Comparison of ENCODE assay signal across 31 mouse cellular contexts in the genomic region with DNA sequence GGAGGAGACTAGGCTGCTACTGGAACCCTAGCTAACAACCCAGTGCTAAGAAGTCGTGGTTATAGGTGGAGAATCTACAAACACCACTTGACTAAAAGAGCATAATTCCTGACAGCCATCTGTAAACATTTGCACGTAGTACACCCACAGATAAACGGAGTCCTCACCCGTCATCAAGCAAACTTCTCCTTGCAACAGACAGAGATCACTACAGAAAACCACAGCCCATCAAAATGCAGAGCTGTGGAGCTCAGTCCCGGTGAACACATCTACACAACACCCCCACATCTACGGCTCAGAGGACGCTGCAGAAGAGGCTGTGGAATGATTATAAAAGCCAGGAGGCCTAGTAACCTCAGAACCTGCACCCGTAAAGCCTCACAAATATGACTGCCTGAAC. TPM values are rescaled to one million over a fixed set of nuclear protein-coding genes. Genes with fewer than 3 reads are reported as not detected.
DNase-seq lines count a peak whose midpoint lies in the region; ATAC-seq and TF ChIP-seq lines count a peak whose summit lies in the region.
"Had no signal": no experiment of that assay in that cellular context is flagged by ENCODE, and none has a peak within 500 bp of the region (broad histone marks: within the 10 kb centered on the region; RNA-seq: fewer than 3 reads in every experiment).

No protein-coding gene starts in this region.

- peaks cover 10 to 20% of the 10 kb centered on the region in 2 experiments for H3K4me1 ChIP-seq in MEL (ENCODE audit: control insufficient read depth in 1 of 2, insufficient read depth in 2 of 2, low read length in 2 of 2)

- H3K79me2 ChIP-seq in MEL (ENCODE audit: control insufficient read depth, insufficient read depth, low read length, poor library complexity) = peaks cover 12% of the 10 kb centered on the region

- TF ChIP-seq RAD21 in MEL (IDR thresholded peaks at IDR 0.05; ENCODE audit: low read depth, low read length) = no peak

- no peak for TF ChIP-seq POLR2A in MEL (IDR thresholded peaks at IDR 0.05; ENCODE audit: control insufficient read depth in 1 of 2, insufficient read depth in 1 of 2, low read depth in 1 of 2, low read length in 2 of 2, poor library complexity in 1 of 2)

- ATAC-seq in megakaryocyte progenitor cell, adult 5-6 weeks (replicated peaks; ENCODE audit: poor library complexity) = 0 out of 2 replicates have a peak, but pooled peaks have one; percentile 2
- ATAC-seq: forebrain, postnatal 0 days; midbrain, embryonic 13.5 days had no signal

- H3K27ac ChIP-seq in MEL (ENCODE audit: control insufficient read depth, low read depth, low read length) = peak overlapping the region; percentile 15; the same call in 1 of the 2 replicates
- H3K27ac ChIP-seq: embryonic facial prominence, embryonic 13.5 days; forebrain, embryonic 10.5 days; hindbrain, embryonic 13.5 days; liver, embryonic 15.5 days; midbrain, embryonic 13.5 days; stomach, postnatal 0 days had no signal

- no peaks in the 10 kb centered on the region for H3K27me3 ChIP-seq in MEL (ENCODE audit: control insufficient read depth in 1 of 2, insufficient read depth in 2 of 2, low read length in 2 of 2)
- H3K27me3 ChIP-seq: CH12.LX; embryonic facial prominence, embryonic 13.5 days; heart, embryonic 12.5 days; hindbrain, embryonic 13.5 days; liver, embryonic 15.5 days; megakaryocyte, embryonic 14.5 days; midbrain, embryonic 13.5 days had no signal

- H3K4me3 ChIP-seq in MEL (ENCODE audit: control insufficient read depth in 1 of 2, insufficient read depth in 1 of 2, low read depth in 2 of 2, low read length in 2 of 2) = peak overlapping the region in 1 of 2 experiments; percentile 4; a peak in 1 of 4 replicates
- H3K4me3 ChIP-seq: embryonic facial prominence, embryonic 13.5 days; forebrain, embryonic 10.5 days; heart, embryonic 12.5 days; hindbrain, embryonic 13.5 days; liver, embryonic 15.5 days; midbrain, embryonic 13.5 days had no signal

- H3K9ac ChIP-seq in MEL (ENCODE audit: control insufficient read depth, low read depth, low read length, poor library complexity, severe bottlenecking) = no peak overlapping the region
- H3K9ac ChIP-seq: embryonic facial prominence, embryonic 13.5 days; forebrain, postnatal 0 days; heart, embryonic 12.5 days; hindbrain, embryonic 13.5 days; liver, embryonic 15.5 days; midbrain, embryonic 13.5 days had no signal

- TF ChIP-seq EP300 in MEL (IDR thresholded peaks at IDR 0.05; ENCODE audit: low read depth in 1 of 2, low read length in 2 of 2) = peak in 1 of 2 experiments; percentile 33; a peak in 1 of 4 replicates

- no peak for TF ChIP-seq CTCF in MEL (IDR thresholded peaks at IDR 0.05 in 2 of 3, conservative IDR thresholded peaks at IDR 0.05 in 1 of 3; ENCODE audit: control insufficient read depth in 1 of 3, insufficient read depth in 1 of 3, low read depth in 2 of 3, low read length in 3 of 3, poor library complexity in 1 of 3, severe bottlenecking in 1 of 3)

- peak; percentile 64 for DNase-seq in heart, adult 11 months
- no peak for DNase-seq in heart, adult 9 months (ENCODE audit: low spot score in 2 of 2)
- peak; percentile 64 for DNase-seq in CD4-positive helper T cell, adult 2 months (ENCODE audit: low read depth, low spot score)
- peak; percentile 66 for DNase-seq in MEL (ENCODE audit: low read depth, low spot score)
- no peak for DNase-seq in right cerebral cortex, postnatal 25 days
- DNase-seq in gastrocnemius, postnatal 36 days = no peak
- DNase-seq: adrenal gland, postnatal 10 days; cerebellum, adult 11-12 months; cerebellum, adult 9-11 months; forebrain, postnatal 0 days; gastrocnemius, postnatal 14 days; heart, adult 18-20 months; heart, postnatal 4 days; kidney, adult 11 months; kidney, postnatal 14 days; layer of hippocampus, adult 9-11 months; lung, postnatal 36 days had no signal

- no peaks in the 10 kb centered on the region for H3K9me3 ChIP-seq in MEL (replicated peaks; ENCODE audit: insufficient read depth, low read length)
- H3K9me3 ChIP-seq: embryonic facial prominence, embryonic 13.5 days; forebrain, embryonic 10.5 days; heart, embryonic 12.5 days; hindbrain, embryonic 13.5 days; liver, embryonic 15.5 days; megakaryocyte, embryonic 14.5 days; midbrain, embryonic 13.5 days had no signal

- H3K36me3 ChIP-seq in MEL (ENCODE audit: control insufficient read depth in 1 of 2, insufficient read depth in 2 of 2, low read length in 2 of 2) = peaks cover 0 to 27% of the 10 kb centered on the region in 2 experiments; a peak in 2 of 4 replicates
- H3K36me3 ChIP-seq: embryonic facial prominence, embryonic 13.5 days; forebrain, embryonic 10.5 days; heart, embryonic 12.5 days; hindbrain, embryonic 13.5 days; liver, embryonic 15.5 days; midbrain, embryonic 13.5 days had no signal

- intact Hi-C loops in gastrocnemius, postnatal 36 days (cut with DNase I) = no loop called here

TF ChIP-seq in MEL, 35 proteins besides CTCF, POLR2A, EP300 and RAD21:
- TF ChIP-seq BHLHE40 (IDR thresholded peaks at IDR 0.05; ENCODE audit: borderline replicate concordance, low read depth, low read length) (no peak), UBTF (IDR thresholded peaks at IDR 0.05; ENCODE audit: borderline replicate concordance, insufficient read depth, low read depth, low read length) (no peak)

RNA-seq across cellular contexts. Expression of gene Arhgdib, which starts 2.8 kb away (rescaled TPM):
- 102 and 144 TPM in 2 replicates for total RNA-seq in MEL (2012; rRNA removed)
- 100 to 1,000 TPM; 346 to 408 TPM for polyA plus RNA-seq in MEL (2012; ENCODE audit: insufficient read depth in 1 of 2, insufficient read length in 2 of 2, low read depth in 1 of 2, low replicate concordance in 2 of 2, missing spikeins in 1 of 2)
- 2,686 and 2,904 TPM in 2 replicates for total RNA-seq in megakaryocyte progenitor cell, adult 5-6 weeks (2015)
- total RNA-seq in megakaryocyte progenitor cell, adult 5-6 weeks (2017) = 1,309 and 1,334 TPM in 2 replicates
- 1 to 10 TPM; 7.1 to 7.7 TPM for total RNA-seq in gastrocnemius, postnatal 36 days (2021)

RNA-seq across cellular contexts. Expression of gene Pde6h, which starts 20.9 kb away (rescaled TPM):
- not detected in 2 replicates for total RNA-seq in MEL (2012; rRNA removed)
- polyA plus RNA-seq in MEL (2012; ENCODE audit: insufficient read depth in 1 of 2, insufficient read length in 2 of 2, low read depth in 1 of 2, low replicate concordance in 2 of 2, missing spikeins in 1 of 2) = under 1 TPM in 1 of 2 experiments, not detected in 1; 0.08 TPM
- 0.05 TPM in 1 of 2 replicates, not detected in the other for total RNA-seq in megakaryocyte progenitor cell, adult 5-6 weeks (2015)
- 0.03 and 0.08 TPM in 2 replicates for total RNA-seq in megakaryocyte progenitor cell, adult 5-6 weeks (2017)
- total RNA-seq in gastrocnemius, postnatal 36 days (2021) = not detected
- total RNA-seq: gastrocnemius, postnatal 14 days; heart, adult 18-20 months; heart, postnatal 4 days had no signal
- polyA plus RNA-seq: embryonic facial prominence, embryonic 13.5 days; forebrain, embryonic 10.5 days; hindbrain, embryonic 13.5 days; limb, embryonic 11.5 days; liver, embryonic 15.5 days; midbrain, embryonic 13.5 days; neural tube, embryonic 14.5 days; small intestine, adult 2 months had no signal

RNA-seq across cellular contexts. Expression of gene Erp27, which starts 22.5 kb away (rescaled TPM):
- not detected in 2 replicates for total RNA-seq in MEL (2012; rRNA removed)
- under 1 TPM in 1 of 2 experiments, not detected in 1; 0.39 TPM for polyA plus RNA-seq in MEL (2012; ENCODE audit: insufficient read depth in 1 of 2, insufficient read length in 2 of 2, low read depth in 1 of 2, low replicate concordance in 2 of 2, missing spikeins in 1 of 2)
- 1.0 and 4.4 TPM in 2 replicates for total RNA-seq in megakaryocyte progenitor cell, adult 5-6 weeks (2015)
- total RNA-seq in megakaryocyte progenitor cell, adult 5-6 weeks (2017) = 0.25 and 0.91 TPM in 2 replicates
- total RNA-seq in gastrocnemius, postnatal 36 days (2021) = not detected
- total RNA-seq: ES-E14; gastrocnemius, postnatal 14 days; heart, adult 18-20 months had no signal
- polyA plus RNA-seq: forebrain, embryonic 10.5 days; hindbrain, embryonic 13.5 days; midbrain, embryonic 13.5 days; neural tube, embryonic 14.5 days had no signal

Comparison
In these comparisons a context has a peak if more than half of its experiments do, and no peak if none do; other contexts are left out.
1. DNase-seq: peak in heart, adult 11 months (single experiment), CD4-positive helper T cell, adult 2 months (single experiment) and MEL (single experiment); none in heart, adult 9 months (0 of 2), right cerebral cortex, postnatal 25 days (single experiment) and gastrocnemius, postnatal 36 days (0 of 2).